Mouse (Mus musculus): Measurements from ENCODE around the gene Nsun6. TPM values are rescaled to one million over a fixed set of nuclear protein-coding genes. Genes with fewer than 3 reads are reported as not detected.

The Nsun6 gene
- polyA plus RNA-seq (2012): 0.15 and 0.26 TPM in 2 replicates

GRCm38 (mm10) chr2:15054945-15055637 is at the start of gene Nsun6:
Nsun6 (minus strand) TSS chr2:15055069.
- TF ChIP-seq GATA1 (IDR thresholded peaks at IDR 0.05; ENCODE audit: low read length): no peak

GRCm38 (mm10) chr2:15104386-15104785 is 49.5 kb upstream of the Nsun6 start:
- no peak for TF ChIP-seq GATA1 (IDR thresholded peaks at IDR 0.05; ENCODE audit: low read length)

GRCm38 (mm10) chr2:15096514-15097090 is 41.7 kb upstream of the Nsun6 start:
- no peak for TF ChIP-seq GATA1 (IDR thresholded peaks at IDR 0.05; ENCODE audit: low read length)

- no peak for TF ChIP-seq GATA1 (IDR thresholded peaks at IDR 0.05; ENCODE audit: low read length)
Measured at GRCm38 (mm10) chr2:15087308-15087707, 32.4 kb upstream of the Nsun6 start.

- TF ChIP-seq GATA1 (IDR thresholded peaks at IDR 0.05; ENCODE audit: low read length): no peak
Measured at GRCm38 (mm10) chr2:15083702-15084101, 28.8 kb upstream of the Nsun6 start.

GRCm38 (mm10) chr2:15067091-15067490 is 12.2 kb upstream of the Nsun6 start:
- TF ChIP-seq GATA1 (IDR thresholded peaks at IDR 0.05; ENCODE audit: low read length): no peak

- no peak for TF ChIP-seq GATA1 (IDR thresholded peaks at IDR 0.05; ENCODE audit: low read length)
Measured at GRCm38 (mm10) chr2:15065447-15065846, 10.6 kb upstream of the Nsun6 start.

- TF ChIP-seq GATA1 (IDR thresholded peaks at IDR 0.05; ENCODE audit: low read length): no peak
Measured at GRCm38 (mm10) chr2:15064380-15065269, 9.8 kb upstream of the Nsun6 start.

GRCm38 (mm10) chr2:15063815-15064214 is 8.9 kb upstream of the Nsun6 start:
- TF ChIP-seq GATA1 (IDR thresholded peaks at IDR 0.05; ENCODE audit: low read length): no peak

- TF ChIP-seq GATA1 (IDR thresholded peaks at IDR 0.05; ENCODE audit: low read length): no peak
Measured at GRCm38 (mm10) chr2:15060856-15061255, 6.0 kb upstream of the Nsun6 start.

- no peak for TF ChIP-seq GATA1 (IDR thresholded peaks at IDR 0.05; ENCODE audit: low read length)
Measured at GRCm38 (mm10) chr2:15058227-15058626, 3.4 kb upstream of the Nsun6 start.

- TF ChIP-seq GATA1 (IDR thresholded peaks at IDR 0.05; ENCODE audit: low read length): no peak
Measured at GRCm38 (mm10) chr2:15055741-15056151, 877 bp upstream of the Nsun6 start.

- no peak for TF ChIP-seq GATA1 (IDR thresholded peaks at IDR 0.05; ENCODE audit: low read length)
Measured at GRCm38 (mm10) chr2:15054496-15054895, 373 bp downstream of the Nsun6 start.

- TF ChIP-seq GATA1 (IDR thresholded peaks at IDR 0.05; ENCODE audit: low read length): no peak
Measured at GRCm38 (mm10) chr2:15049117-15049873, 5.6 kb downstream of the Nsun6 start, which contains the start of gene Arl5b. Arl5b (plus strand) TSS chr2:15049395.

GRCm38 (mm10) chr2:15040326-15040725 is 14.5 kb downstream of the Nsun6 start:
- no peak for TF ChIP-seq GATA1 (IDR thresholded peaks at IDR 0.05; ENCODE audit: low read length)
